Mouse (Mus musculus) E14TG2a.4 (cell line): ENCODE data around the gene Ctbp1.

Experiments used
- CTCF ChIP-seq: conservative IDR thresholded peaks from 2 replicates; pipeline ENCODE4 v1.5.1; 2014; ENCODE audit warnings: low read length
- NANOG ChIP-seq: IDR thresholded peaks from 2 replicates; pipeline ENCODE4 v1.6.1; 2014; ENCODE audit warnings: borderline replicate concordance, low read length, mixed read lengths
- POU5F1 ChIP-seq: IDR thresholded peaks from 2 replicates; pipeline ENCODE4 v1.6.1; 2014; ENCODE audit warnings: low read length, borderline replicate concordance

GRCm38 (mm10) chr5:33274085-33274952 lies 475 bp downstream of the Ctbp1 start:
- TF ChIP-seq CTCF = no peak
- no peak for TF ChIP-seq NANOG
- no peak for TF ChIP-seq POU5F1
